Mouse (Mus musculus): Measurements from ENCODE around the gene Rpap1.
"Not testable (repeated sequence)": the region's sequence is repeated elsewhere in the genome, so short reads cannot be mapped to it uniquely, and the experiment has no call there.

Rpap1 gene

DNA sequence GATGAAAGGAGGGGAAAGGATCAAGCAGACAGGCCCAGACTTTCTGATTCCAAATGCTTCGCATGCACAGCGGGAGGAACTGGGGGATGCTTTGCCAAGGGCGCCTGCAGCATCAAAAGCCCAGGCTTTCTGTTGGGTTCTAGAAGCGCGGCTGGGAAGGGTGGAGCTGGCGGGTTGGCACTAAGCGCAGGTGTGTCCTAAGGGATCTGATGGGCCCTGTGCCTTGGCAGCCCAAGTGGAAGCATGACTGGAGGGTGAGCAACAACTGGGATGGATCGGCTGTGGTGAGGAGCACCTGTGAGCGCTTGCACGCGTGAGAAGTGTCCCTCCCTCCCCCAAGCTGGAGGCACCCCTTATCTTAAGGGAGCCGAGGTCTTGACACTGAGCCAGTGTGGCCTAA, 50.2 kb downstream of the Rpap1 start:
- DNase-seq: no peak

DNA sequence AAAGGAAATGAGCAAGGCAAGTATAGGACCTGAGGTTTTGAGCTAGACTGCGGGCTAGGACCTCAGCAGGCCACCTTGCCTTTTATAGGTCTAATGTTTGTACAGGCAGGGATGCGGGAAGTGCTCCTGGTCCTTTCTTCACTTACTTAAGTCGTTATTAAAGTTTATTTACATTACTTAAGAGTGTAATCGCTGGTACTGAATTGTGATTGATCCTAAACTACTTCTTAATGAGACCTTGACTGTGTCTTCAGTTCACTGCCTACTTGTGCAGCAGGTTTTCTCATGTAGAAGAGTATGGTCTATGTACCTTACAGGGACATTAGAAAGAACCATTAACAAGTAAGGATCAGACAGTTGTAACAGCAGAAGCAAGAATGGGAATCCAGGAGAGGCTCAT, 56.6 kb downstream of the Rpap1 start:
- no peak for DNase-seq

DNA sequence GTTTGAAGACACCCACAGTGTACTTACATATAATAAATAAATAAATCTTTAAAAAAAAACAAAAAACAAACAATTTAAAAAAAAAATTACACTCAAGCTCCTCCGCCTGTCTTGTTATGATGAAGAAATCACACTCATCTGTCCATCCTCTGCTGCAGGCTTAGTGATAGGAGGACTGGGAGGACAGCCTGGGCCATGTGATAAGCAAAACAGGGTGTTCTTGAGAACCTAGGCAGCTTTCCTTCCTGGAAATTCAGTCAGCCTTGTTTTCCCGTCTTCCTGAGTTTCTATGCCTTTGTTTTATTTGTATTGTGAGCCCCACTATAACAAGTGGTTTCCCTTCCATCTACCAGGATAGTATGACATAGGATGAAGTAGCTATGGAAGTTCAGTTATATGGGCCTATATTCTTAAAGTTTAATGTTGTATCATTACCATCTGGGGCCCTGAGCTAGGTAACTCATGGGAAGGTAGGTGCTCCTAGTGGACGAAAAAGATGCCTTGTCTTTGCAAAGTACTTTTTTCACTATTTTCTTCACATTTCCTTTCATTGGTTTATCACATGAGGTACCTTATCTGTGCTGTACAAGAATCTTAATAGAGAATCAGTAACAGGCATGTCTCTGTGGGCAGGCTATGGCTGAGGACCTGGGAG, 59.4 kb downstream of the Rpap1 start:
- no peak for DNase-seq

- no peak for DNase-seq
Observed at GRCm38 (mm10) chr2:119721070-119721469, 66.3 kb downstream of the Rpap1 start.

GRCm38 (mm10) chr2:119715868-119716267, 71.5 kb downstream of the Rpap1 start:
- DNase-seq: not testable (repeated sequence)

Data from kidney, postnatal 36 days (tissue).